Mouse (Mus musculus) megakaryocyte, embryonic 14.5 days (primary cell): Measurements from ENCODE around the gene Spata13. TPM values are rescaled to one million over a fixed set of nuclear protein-coding genes. Genes with fewer than 3 reads are reported as not detected.
A peak's percentile ranks its signal among the peaks of the same experiment; 100 is the strongest.

Experiments used
- H3K27me3 ChIP-seq: replicated peaks from 2 replicates; pipeline ENCODE3; 2012; ENCODE audit warnings: inconsistent platforms
- H3K36me3 ChIP-seq: replicated peaks from 2 replicates; pipeline ENCODE3; 2012; ENCODE audit warnings: low read length, inconsistent platforms, mixed read lengths
- H3K4me1 ChIP-seq: 2 replicates; pipeline ENCODE4 v1.6.1; 2012; ENCODE audit warnings: inconsistent platforms
- H3K4me3 ChIP-seq: replicated peaks from 2 replicates; pipeline ENCODE3; 2012; ENCODE audit warnings: moderate library complexity, mild to moderate bottlenecking, inconsistent platforms
- H3K9me3 ChIP-seq: 2 replicates; pipeline ENCODE4 v1.6.1; 2012; ENCODE audit warnings: inconsistent platforms
- FLI1 ChIP-seq: IDR thresholded peaks from 2 replicates; pipeline ENCODE4 v1.6.1; 2012; ENCODE audit warnings: low read length, inconsistent platforms, mixed read lengths
- GATA1 ChIP-seq: IDR thresholded peaks from 3 replicates; pipeline ENCODE4 v1.6.1; 2012; ENCODE audit warnings: mixed read lengths, low read length, inconsistent platforms, borderline replicate concordance
- polyA plus RNA-seq: library from polyadenylated mRNA; stranded (reverse); fragments of >175 nt; gene quantifications from 2 replicates; pipeline ENCODE4 v1.2.3, GENCODE M21; 2012; ENCODE audit warnings: low replicate concordance; ENCODE audit not compliant: insufficient read depth

Gene Spata13
- polyA plus RNA-seq, 1 experiment, result 1.1 TPM

DNA sequence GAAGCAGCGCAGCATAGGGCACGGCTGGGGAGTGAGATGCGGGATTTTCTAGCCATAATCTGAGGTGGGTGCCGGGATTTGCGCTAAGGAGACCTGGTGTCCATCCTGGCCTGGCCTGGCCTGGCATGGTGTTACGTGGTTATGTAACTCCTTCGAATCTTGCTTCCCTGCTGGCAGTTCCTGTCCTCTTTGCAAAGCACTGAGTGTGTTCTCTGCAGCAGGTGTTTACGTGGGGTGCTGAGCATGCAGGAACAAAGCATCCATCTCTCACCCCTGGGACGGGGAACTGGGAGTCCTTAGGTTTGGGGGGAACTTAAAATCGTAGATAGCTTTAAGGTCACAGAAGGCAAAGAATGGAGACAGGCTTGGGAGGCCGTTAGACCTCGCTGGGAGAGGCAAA, 105.8 kb downstream of the Spata13 start:
- Histone ChIP-seq H3K9me3 (no peaks in the 10 kb centered on the region), H3K27me3 (no peaks in the 10 kb centered on the region), H3K4me3 (peak overlapping the region; percentile 7), H3K36me3 (peaks cover 18% of the 10 kb centered on the region), H3K4me1 (peaks cover 90% of the 10 kb centered on the region)
- no peak for TF ChIP-seq GATA1
- TF ChIP-seq FLI1, result no peak

DNA sequence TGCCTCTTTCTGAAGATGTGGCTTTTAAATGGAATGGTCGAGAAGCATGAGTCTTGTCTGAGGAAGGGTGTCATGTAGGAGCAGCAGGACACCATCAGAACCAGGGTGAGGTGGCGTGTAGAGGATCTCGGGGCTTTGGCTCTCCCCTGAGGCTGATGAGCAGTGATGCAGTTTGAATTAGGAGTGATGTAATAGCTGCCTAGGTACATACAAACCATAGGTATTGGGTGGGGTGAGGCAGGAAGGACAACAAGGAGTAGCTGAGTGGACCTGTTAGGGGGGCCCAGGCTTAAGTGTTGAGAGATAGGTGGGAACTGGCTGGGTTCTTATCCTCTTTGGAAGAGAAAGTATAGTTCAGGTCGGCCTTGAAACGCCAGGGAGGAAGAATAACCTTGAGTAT, 106.7 kb downstream of the Spata13 start:
- peaks cover 20% of the 10 kb centered on the region for H3K36me3 ChIP-seq
- peaks cover 90% of the 10 kb centered on the region for H3K4me1 ChIP-seq
- no peak for TF ChIP-seq GATA1
- H3K27me3 ChIP-seq, result no peaks in the 10 kb centered on the region
- H3K4me3 ChIP-seq, result no peak overlapping the region
- no peaks in the 10 kb centered on the region for H3K9me3 ChIP-seq

DNA sequence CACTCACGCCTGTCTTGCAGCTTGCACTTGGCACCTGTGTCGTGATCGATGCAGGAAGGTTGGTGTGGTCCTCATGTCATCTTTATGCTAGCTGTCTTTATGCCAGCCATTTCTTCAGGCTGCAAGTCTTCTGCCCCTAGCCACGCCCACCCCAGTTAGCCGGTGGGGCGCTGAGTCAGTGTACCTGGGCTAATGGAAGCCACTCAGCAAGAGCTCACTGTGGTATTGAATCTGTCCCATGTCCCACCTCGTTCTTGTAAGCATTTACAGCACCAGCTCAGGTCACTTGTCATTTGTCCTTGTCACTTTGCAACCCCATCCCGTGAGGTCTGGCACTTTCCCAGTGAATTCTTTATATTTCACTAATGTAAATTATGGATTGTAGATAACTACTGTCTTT, 107.2 kb downstream of the Spata13 start:
- peaks cover 90% of the 10 kb centered on the region for H3K4me1 ChIP-seq
- no peaks in the 10 kb centered on the region for H3K9me3 ChIP-seq
- no peaks in the 10 kb centered on the region for H3K27me3 ChIP-seq
- peaks cover 26% of the 10 kb centered on the region for H3K36me3 ChIP-seq
- peak overlapping the region; percentile 71 for H3K4me3 ChIP-seq
- TF ChIP-seq FLI1 (no peak), GATA1 (no peak)

DNA sequence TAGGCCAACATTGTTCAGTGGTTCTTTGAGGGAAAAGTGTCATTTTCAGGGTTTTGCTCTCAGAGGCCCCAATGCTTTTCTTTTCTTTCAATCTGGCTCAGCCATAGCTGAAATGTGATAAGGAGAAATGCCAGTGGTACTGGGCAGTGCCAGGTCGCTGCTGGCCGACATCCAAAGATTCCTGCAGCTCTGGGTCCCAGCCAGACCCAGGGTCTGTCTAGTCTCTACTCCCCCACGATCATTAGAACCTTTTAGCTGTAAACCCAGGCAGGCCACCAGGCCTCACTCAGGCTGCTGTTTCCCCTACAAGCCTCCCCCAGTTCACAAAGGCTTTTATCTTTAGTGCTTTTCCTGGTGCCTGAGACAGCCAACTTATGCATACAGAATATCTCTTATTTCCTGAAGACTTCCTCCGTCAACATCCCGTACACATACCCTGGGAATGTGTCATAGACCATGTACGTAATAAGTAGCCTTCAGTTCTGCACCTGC, 107.7 kb downstream of the Spata13 start:
- Histone ChIP-seq H3K4me3 (no peak overlapping the region), H3K27me3 (no peaks in the 10 kb centered on the region), H3K4me1 (peaks cover 90% of the 10 kb centered on the region), H3K36me3 (peaks cover 31% of the 10 kb centered on the region), H3K9me3 (no peaks in the 10 kb centered on the region)
- TF ChIP-seq FLI1 (no peak), GATA1 (no peak)

DNA sequence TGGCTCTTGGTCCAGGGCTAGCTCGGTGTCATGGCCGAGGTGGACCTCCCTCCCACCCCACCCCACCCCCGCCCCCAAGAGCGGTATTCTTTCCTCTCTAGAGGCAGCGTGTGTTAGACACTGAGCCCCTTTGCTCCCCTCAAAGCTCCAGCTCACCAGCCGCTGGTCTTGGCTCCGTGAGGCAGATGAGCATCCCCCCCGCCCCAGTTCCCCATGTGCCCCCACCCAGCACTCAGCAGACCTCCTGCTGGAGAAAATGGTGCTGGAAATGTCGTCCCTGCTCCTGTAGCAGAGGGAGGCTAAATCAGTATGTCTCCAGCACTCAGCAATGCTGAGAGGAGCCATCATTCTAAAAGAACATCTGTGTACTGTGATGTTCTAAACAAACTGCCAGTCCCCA, 109.9 kb downstream of the Spata13 start:
- Histone ChIP-seq H3K4me3 (no peak overlapping the region), H3K36me3 (peaks cover 49% of the 10 kb centered on the region), H3K9me3 (no peaks in the 10 kb centered on the region), H3K27me3 (peaks cover 3% of the 10 kb centered on the region), H3K4me1 (peaks cover 80% of the 10 kb centered on the region)
- no peak for TF ChIP-seq GATA1
- TF ChIP-seq FLI1, result no peak

DNA sequence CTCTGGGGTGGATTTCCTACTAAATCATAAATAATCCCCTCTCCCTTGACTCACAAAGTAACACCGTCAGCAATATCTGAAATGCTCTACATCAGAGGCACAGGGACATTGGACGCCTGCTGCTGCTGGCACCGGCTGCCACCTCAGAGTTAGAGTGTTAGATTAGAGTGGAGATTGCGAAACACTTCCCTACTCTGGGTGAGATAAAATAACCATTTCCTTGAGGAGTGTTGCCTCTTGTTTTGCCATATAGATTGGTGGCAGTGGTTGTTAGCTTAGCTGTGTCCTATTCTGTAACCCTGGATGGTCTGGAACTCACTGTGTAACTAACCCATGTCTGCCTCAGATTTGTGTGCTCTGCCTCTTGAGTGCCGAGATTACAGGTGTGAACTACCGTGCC, 111.4 kb downstream of the Spata13 start:
- Histone ChIP-seq H3K27me3 (peaks cover 3% of the 10 kb centered on the region), H3K9me3 (no peaks in the 10 kb centered on the region), H3K36me3 (peaks cover 64% of the 10 kb centered on the region), H3K4me3 (no peak overlapping the region), H3K4me1 (peaks cover 70% of the 10 kb centered on the region)
- no peak for TF ChIP-seq FLI1
- TF ChIP-seq GATA1, result no peak

DNA sequence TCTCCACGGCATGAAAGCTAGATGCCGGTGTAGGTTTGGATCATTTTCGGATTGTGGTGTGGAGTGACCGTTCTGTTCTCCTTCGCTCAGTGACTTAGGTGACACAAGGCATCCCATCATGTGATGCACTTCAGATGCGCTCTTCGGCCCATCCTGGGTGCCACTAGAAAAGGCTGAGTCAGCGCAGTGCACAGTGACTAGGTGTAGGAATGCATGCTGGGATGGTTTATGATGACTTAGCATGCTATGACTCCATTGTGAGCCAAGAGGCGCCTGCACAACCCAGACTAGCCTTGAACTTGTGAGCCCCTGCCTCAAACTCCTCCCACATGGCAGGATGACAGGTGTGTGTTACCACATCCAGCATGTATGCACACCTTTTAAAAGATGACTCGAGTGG, 112.3 kb downstream of the Spata13 start:
- H3K27me3 ChIP-seq, result peaks cover 8% of the 10 kb centered on the region
- H3K36me3 ChIP-seq, result peaks cover 70% of the 10 kb centered on the region
- no peaks in the 10 kb centered on the region for H3K9me3 ChIP-seq
- peaks cover 61% of the 10 kb centered on the region for H3K4me1 ChIP-seq
- TF ChIP-seq GATA1, result no peak
- TF ChIP-seq FLI1, result no peak
- no peak overlapping the region for H3K4me3 ChIP-seq

DNA sequence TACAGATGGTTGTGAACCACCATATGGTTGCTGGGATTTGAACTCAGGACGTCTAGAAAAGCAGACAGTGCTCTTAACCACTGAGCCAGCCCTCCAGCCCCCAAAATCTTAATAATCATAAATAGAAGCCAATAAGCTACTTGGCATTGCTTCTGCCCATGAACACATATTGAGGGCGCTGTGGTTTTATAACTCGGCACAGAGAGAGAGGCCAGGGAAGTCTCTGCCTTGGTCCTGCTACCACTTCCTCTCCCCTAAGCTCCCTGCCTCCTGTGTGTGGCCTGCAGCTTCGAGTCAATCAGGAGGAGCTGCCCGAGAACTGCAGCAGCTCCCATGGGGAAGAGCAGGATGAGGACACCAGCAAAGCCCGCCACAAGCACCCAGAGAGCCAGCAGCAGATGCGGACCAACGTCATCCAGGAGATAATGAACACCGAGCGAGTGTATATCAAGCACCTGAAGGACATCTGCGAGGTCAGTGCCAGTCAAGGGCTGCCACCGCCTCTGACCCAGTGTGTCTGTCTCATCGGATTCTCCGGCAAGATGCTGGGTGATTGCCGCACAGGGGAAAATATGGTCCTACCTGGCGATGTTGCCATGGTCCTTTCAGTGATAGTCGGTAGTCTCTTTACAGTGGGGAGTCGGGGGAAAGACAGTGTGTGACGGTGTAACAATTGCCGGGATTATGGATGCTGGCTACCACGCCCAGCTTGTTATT, 113.5 kb downstream of the Spata13 start:
- Histone ChIP-seq H3K4me3 (no peak overlapping the region), H3K36me3 (peaks cover 67% of the 10 kb centered on the region)

DNA sequence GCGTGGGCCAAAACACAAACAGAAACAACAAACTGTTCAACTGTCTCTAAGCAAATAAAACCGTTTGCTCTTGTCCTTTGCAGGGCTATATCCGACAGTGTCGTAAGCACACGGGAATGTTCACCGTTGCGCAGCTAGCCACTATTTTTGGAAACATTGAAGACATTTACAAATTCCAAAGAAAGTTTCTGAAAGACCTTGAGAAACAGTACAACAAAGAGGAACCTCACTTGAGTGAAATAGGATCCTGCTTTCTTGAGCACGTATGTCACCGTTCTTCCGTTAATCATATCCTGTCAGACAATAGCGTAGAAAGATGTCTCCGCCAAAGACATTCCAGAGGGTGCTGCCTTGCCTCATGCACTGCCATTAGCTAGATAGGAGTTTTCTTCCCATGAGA, 116.1 kb downstream of the Spata13 start:
- Histone ChIP-seq H3K36me3 (peaks cover 84% of the 10 kb centered on the region), H3K4me3 (no peak overlapping the region), H3K9me3 (no peaks in the 10 kb centered on the region), H3K4me1 (peaks cover 33% of the 10 kb centered on the region), H3K27me3 (peaks cover 9% of the 10 kb centered on the region)
- no peak for TF ChIP-seq FLI1
- no peak for TF ChIP-seq GATA1

More for the DNA sequence above, 113.5 kb downstream of the Spata13 start:
- H3K27me3 ChIP-seq, result peaks cover 9% of the 10 kb centered on the region
- H3K9me3 ChIP-seq, result no peaks in the 10 kb centered on the region
- peaks cover 54% of the 10 kb centered on the region for H3K4me1 ChIP-seq
- TF ChIP-seq GATA1 (no peak), FLI1 (no peak)

DNA sequence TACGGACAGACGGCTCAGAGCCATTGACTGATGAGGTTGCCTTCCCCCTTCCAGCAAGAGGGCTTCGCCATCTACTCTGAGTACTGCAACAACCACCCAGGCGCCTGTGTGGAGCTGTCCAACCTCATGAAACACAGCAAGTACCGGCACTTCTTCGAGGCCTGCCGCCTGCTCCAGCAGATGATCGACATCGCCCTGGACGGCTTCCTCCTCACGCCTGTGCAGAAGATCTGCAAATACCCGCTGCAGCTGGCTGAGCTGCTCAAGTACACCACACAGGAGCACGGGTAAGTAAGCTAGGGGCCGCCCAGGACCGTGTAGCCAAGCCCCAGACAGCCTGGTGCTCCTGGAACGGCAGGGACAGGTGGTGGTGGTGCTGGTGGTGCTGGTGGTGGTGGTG, 117.8 kb downstream of the Spata13 start:
- Histone ChIP-seq H3K4me3 (peak overlapping the region; percentile 64), H3K9me3 (no peaks in the 10 kb centered on the region), H3K36me3 (peaks cover 86% of the 10 kb centered on the region), H3K4me1 (peaks cover 16% of the 10 kb centered on the region; the same call in 1 of the 2 replicates), H3K27me3 (peaks cover 9% of the 10 kb centered on the region)
- TF ChIP-seq FLI1 (no peak), GATA1 (no peak)
